Mouse (Mus musculus) bone marrow macrophage, adult 2 months (primary cell): ENCODE results near the gene Slitrk5.

Source experiments
- CTCF ChIP-seq: IDR thresholded peaks from 2 replicates; pipeline ENCODE4 v1.5.1; 2012; ENCODE audit warnings: low read depth, mild to moderate bottlenecking, low read length, moderate library complexity
- POLR2A ChIP-seq: IDR thresholded peaks from 2 replicates; pipeline ENCODE4 v1.6.1; 2012; ENCODE audit warnings: mild to moderate bottlenecking, low read depth, low read length, borderline replicate concordance

- no peak for TF ChIP-seq CTCF
- no peak for TF ChIP-seq POLR2A
Measured at GRCm38 (mm10) chr14:111729833-111730232, 54.9 kb downstream of the Slitrk5 start.
